Mouse (Mus musculus): ENCODE measurements around the gene Mdh1b. TPM values are rescaled to one million over a fixed set of nuclear protein-coding genes. Genes with fewer than 3 reads are reported as not detected.

Gene Mdh1b
- not detected for polyA plus RNA-seq (2014; fragmentation: Illumina TruSeq; extraction: RNeasy Lipid Tissue Mini Kit (QIAGEN cat#74804); ENCODE audit: low read depth, low replicate concordance)

GRCm38 (mm10) chr1:63730240-63730771, at the start of gene Mdh1b, which contains the start of gene Fastkd2:
Gene Mdh1b, minus strand, starts transcription at chr1:63730318.
Gene Fastkd2, plus strand, starts transcription at chr1:63730614.

GRCm38 (mm10) chr1:63769167-63769566, 39.0 kb upstream of the Mdh1b start, which contains the start of gene 4933402D24Rik:
Gene 4933402D24Rik, minus strand, starts transcription at chr1:63769267.

DNA sequence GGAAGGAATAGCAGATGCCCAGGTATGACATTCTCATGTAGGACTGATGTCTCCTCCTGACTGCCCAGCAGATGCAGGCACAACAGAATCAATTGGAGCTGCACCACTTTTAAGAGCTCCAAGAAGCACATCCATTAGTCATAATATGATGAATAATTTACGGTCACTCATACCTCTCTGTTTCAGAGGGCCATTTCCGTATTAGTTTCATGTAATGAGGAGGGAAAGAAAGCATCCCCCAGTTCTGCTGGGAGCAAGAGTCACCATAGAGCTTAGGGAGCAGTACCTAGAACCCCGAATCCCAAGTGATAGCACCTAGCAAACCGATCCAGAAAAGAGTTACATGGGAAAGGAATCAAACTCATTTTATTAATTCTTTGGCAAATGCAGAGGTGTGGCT, 43.3 kb downstream of the Mdh1b start, which contains the start of gene Dytn:
Dytn (minus strand) TSS at position 101 of the 400 bp plus-strand sequence.

Other genes starting within 250 kb of the Mdh1b start
- gene Gm39653, start 114.3 kb downstream of the Mdh1b start, polyA plus RNA-seq (2014; fragmentation: Illumina TruSeq; extraction: RNeasy Lipid Tissue Mini Kit (QIAGEN cat#74804); ENCODE audit: low read depth, low replicate concordance), result not detected
- gene Dytn, start 43.4 kb downstream of the Mdh1b start, polyA plus RNA-seq (2014; fragmentation: Illumina TruSeq; extraction: RNeasy Lipid Tissue Mini Kit (QIAGEN cat#74804); ENCODE audit: low read depth, low replicate concordance), result not detected
- gene Fastkd2, start 296 bp upstream of the Mdh1b start, polyA plus RNA-seq (2014; fragmentation: Illumina TruSeq; extraction: RNeasy Lipid Tissue Mini Kit (QIAGEN cat#74804); ENCODE audit: low read depth, low replicate concordance), result 25.8 TPM
- gene 4933402D24Rik, start 38.9 kb upstream of the Mdh1b start, polyA plus RNA-seq (2014; fragmentation: Illumina TruSeq; extraction: RNeasy Lipid Tissue Mini Kit (QIAGEN cat#74804); ENCODE audit: low read depth, low replicate concordance), result not detected

Data from heart, adult 10 weeks (tissue).